Mouse (Mus musculus) kidney, embryonic 16.5 days (tissue): ENCODE results near the gene Fbxl7. TPM values are rescaled to one million over a fixed set of nuclear protein-coding genes. Genes with fewer than 3 reads are reported as not detected.

Experiments used
- ATAC-seq: fragments of 200-750 bp; cut with Nextera tagmentation; 2 replicates; pipeline ENCODE4 v1.8.0; 2017; ENCODE audit warnings: moderate TSS enrichment; ENCODE audit not compliant: low FRiP score, low TSS enrichment
- H3K27ac ChIP-seq: fragments of 300-500 bp; sonication (generic); 2 replicates; pipeline ENCODE4 v1.5.1; 2014; ENCODE audit warnings: low read length
- H3K27me3 ChIP-seq: fragments of 300-500 bp; sonication (generic); 2 replicates; pipeline ENCODE4 v1.6.1; 2014; ENCODE audit warnings: low read length, control low read depth, mixed read lengths; ENCODE audit not compliant: insufficient read depth
- H3K36me3 ChIP-seq: fragments of 300-500 bp; sonication (generic); 2 replicates; pipeline ENCODE4 v1.6.1; 2014; ENCODE audit warnings: low read length, control low read depth, mixed read lengths; ENCODE audit not compliant: insufficient read depth
- H3K4me1 ChIP-seq: fragments of 300-500 bp; sonication (generic); 2 replicates; pipeline ENCODE4 v1.6.1; 2014; ENCODE audit warnings: low read length, control low read depth, mixed read lengths; ENCODE audit not compliant: insufficient read depth
- H3K4me2 ChIP-seq: fragments of 300-500 bp; sonication (generic); replicated peaks from 2 replicates; pipeline ENCODE4 v1.6.1; 2014; ENCODE audit warnings: low read depth, low read length
- H3K4me3 ChIP-seq: fragments of 300-500 bp; sonication (generic); 2 replicates; pipeline ENCODE4 v1.5.1; 2014; ENCODE audit warnings: mild to moderate bottlenecking, low read length
- H3K9ac ChIP-seq: fragments of 300-500 bp; sonication (generic); replicated peaks from 2 replicates; pipeline ENCODE4 v1.6.1; 2014; ENCODE audit warnings: low read length
- H3K9me3 ChIP-seq: fragments of 300-500 bp; sonication (generic); 2 replicates; pipeline ENCODE4 v1.6.1; 2016; ENCODE audit warnings: low read length, control low read depth
- WGBS: fragments of 180-500 bp; shearing (Covaris S2); extraction: QIAGEN DNeasy Blood & Tissue Kit; methylation state at CpG from one replicate; pipeline ENCODE4 v1.1.7; 2014; 5-methylcytosine and 5-hydroxymethylcytosine counted together
- polyA plus RNA-seq: library from polyadenylated mRNA; unstranded; fragments of >200 nt; fragmentation: Nextera tagmentation; extraction: Ambion mirVana; gene quantifications from 2 replicates; pipeline ENCODE4 v1.2.1, GENCODE M21; 2015

Gene Fbxl7
- polyA plus RNA-seq, 1 experiment from 2014 or later, result 13.1 TPM

- Histone ChIP-seq H3K4me1 (no peaks in the 10 kb centered on the region), H3K4me3 (no peak overlapping the region), H3K27ac (no peak overlapping the region), H3K36me3 (no peaks in the 10 kb centered on the region), H3K9me3 (no peaks in the 10 kb centered on the region), H3K4me2 (no peak overlapping the region), H3K27me3 (no peaks in the 10 kb centered on the region), H3K9ac (no peak overlapping the region)
- no peak for ATAC-seq
- WGBS, result 72% methylated on average over 9 of the region's 9 CpGs
Observed at GRCm38 (mm10) chr15:26682279-26682678, 213.1 kb downstream of the Fbxl7 start.

GRCm38 (mm10) chr15:26673239-26673859 is 222.0 kb downstream of the Fbxl7 start:
- H3K27ac ChIP-seq, result no peak overlapping the region
- no peaks in the 10 kb centered on the region for H3K27me3 ChIP-seq
- H3K36me3 ChIP-seq, result no peaks in the 10 kb centered on the region
- ATAC-seq, result no peak
- H3K4me2 ChIP-seq, result no peak overlapping the region
- no peak overlapping the region for H3K4me3 ChIP-seq
- 58% methylated on average over 5 of the region's 5 CpGs for WGBS
- no peaks in the 10 kb centered on the region for H3K4me1 ChIP-seq
- no peaks in the 10 kb centered on the region for H3K9me3 ChIP-seq
- H3K9ac ChIP-seq, result no peak overlapping the region

GRCm38 (mm10) chr15:26654988-26655387 is 240.4 kb downstream of the Fbxl7 start:
- Histone ChIP-seq H3K9me3 (no peaks in the 10 kb centered on the region), H3K27me3 (no peaks in the 10 kb centered on the region)
- 89% methylated on average over 8 of the region's 8 CpGs for WGBS

GRCm38 (mm10) chr15:26642563-26642962 is 252.8 kb downstream of the Fbxl7 start:
- Histone ChIP-seq H3K9ac (no peak overlapping the region), H3K27me3 (no peaks in the 10 kb centered on the region), H3K4me2 (no peak overlapping the region), H3K9me3 (no peaks in the 10 kb centered on the region), H3K4me3 (no peak overlapping the region), H3K27ac (no peak overlapping the region), H3K36me3 (no peaks in the 10 kb centered on the region), H3K4me1 (no peaks in the 10 kb centered on the region)
- ATAC-seq, result no peak
- WGBS, result 91% methylated on average over 4 of the region's 4 CpGs

More at GRCm38 (mm10) chr15:26654988-26655387, 240.4 kb downstream of the Fbxl7 start:
- Histone ChIP-seq H3K4me3 (no peak overlapping the region), H3K4me1 (no peaks in the 10 kb centered on the region), H3K36me3 (no peaks in the 10 kb centered on the region), H3K4me2 (no peak overlapping the region), H3K27ac (no peak overlapping the region), H3K9ac (no peak overlapping the region)
- no peak for ATAC-seq

GRCm38 (mm10) chr15:26639726-26640125 is 255.7 kb downstream of the Fbxl7 start:
- H3K9ac ChIP-seq, result no peak overlapping the region
- no peak for ATAC-seq
- no peak overlapping the region for H3K27ac ChIP-seq
- H3K4me1 ChIP-seq, result no peaks in the 10 kb centered on the region
- no peaks in the 10 kb centered on the region for H3K9me3 ChIP-seq
- no peak overlapping the region for H3K4me3 ChIP-seq
- WGBS, result 59% methylated on average over 7 of the region's 7 CpGs
- no peaks in the 10 kb centered on the region for H3K27me3 ChIP-seq
- no peaks in the 10 kb centered on the region for H3K36me3 ChIP-seq
- no peak overlapping the region for H3K4me2 ChIP-seq

GRCm38 (mm10) chr15:26635591-26635990 is 259.8 kb downstream of the Fbxl7 start:
- no peaks in the 10 kb centered on the region for H3K4me1 ChIP-seq
- no peak overlapping the region for H3K4me2 ChIP-seq
- no peaks in the 10 kb centered on the region for H3K27me3 ChIP-seq
- no peak overlapping the region for H3K27ac ChIP-seq
- no peak for ATAC-seq
- H3K9ac ChIP-seq, result no peak overlapping the region
- no peak overlapping the region for H3K4me3 ChIP-seq
- 89% methylated on average over 5 of the region's 5 CpGs for WGBS
- H3K9me3 ChIP-seq, result no peaks in the 10 kb centered on the region
- H3K36me3 ChIP-seq, result no peaks in the 10 kb centered on the region

- Histone ChIP-seq H3K27me3 (no peaks in the 10 kb centered on the region), H3K9ac (no peak overlapping the region), H3K4me3 (no peak overlapping the region), H3K36me3 (no peaks in the 10 kb centered on the region), H3K4me1 (no peaks in the 10 kb centered on the region), H3K9me3 (no peaks in the 10 kb centered on the region), H3K27ac (no peak overlapping the region), H3K4me2 (no peak overlapping the region)
- no peak for ATAC-seq
- WGBS, result 95% methylated on average over 2 of the region's 2 CpGs
Observed at GRCm38 (mm10) chr15:26628181-26628580, 267.2 kb downstream of the Fbxl7 start.

- Histone ChIP-seq H3K4me1 (peaks cover 6% of the 10 kb centered on the region; the same call in 1 of the 2 replicates), H3K9me3 (no peaks in the 10 kb centered on the region), H3K36me3 (no peaks in the 10 kb centered on the region), H3K9ac (no peak overlapping the region), H3K27ac (no peak overlapping the region), H3K4me3 (no peak overlapping the region), H3K4me2 (no peak overlapping the region), H3K27me3 (no peaks in the 10 kb centered on the region)
- WGBS, result 95% methylated on average over 16 of the region's 17 CpGs
- no peak for ATAC-seq
Observed at GRCm38 (mm10) chr15:26623242-26623641, 272.1 kb downstream of the Fbxl7 start.

GRCm38 (mm10) chr15:26620279-26620678 is 275.1 kb downstream of the Fbxl7 start:
- peaks cover 6% of the 10 kb centered on the region; the same call in 1 of the 2 replicates for H3K4me1 ChIP-seq
- 41% methylated on average over 5 of the region's 5 CpGs for WGBS
- no peak for ATAC-seq

GRCm38 (mm10) chr15:26619221-26619620 is 276.2 kb downstream of the Fbxl7 start:
- Histone ChIP-seq H3K4me3 (no peak overlapping the region), H3K36me3 (no peaks in the 10 kb centered on the region), H3K9me3 (no peaks in the 10 kb centered on the region), H3K27me3 (no peaks in the 10 kb centered on the region), H3K27ac (no peak overlapping the region), H3K9ac (no peak overlapping the region), H3K4me2 (no peak overlapping the region), H3K4me1 (peaks cover 6% of the 10 kb centered on the region; the same call in 1 of the 2 replicates)
- no peak for ATAC-seq
- WGBS, result 51% methylated on average over 7 of the region's 7 CpGs

More at GRCm38 (mm10) chr15:26620279-26620678, 275.1 kb downstream of the Fbxl7 start:
- Histone ChIP-seq H3K4me2 (no peak overlapping the region), H3K9ac (no peak overlapping the region), H3K4me3 (no peak overlapping the region), H3K36me3 (no peaks in the 10 kb centered on the region), H3K27ac (no peak overlapping the region), H3K27me3 (no peaks in the 10 kb centered on the region), H3K9me3 (no peaks in the 10 kb centered on the region)
